Mouse (Mus musculus): Measurements from ENCODE around the gene Lhfp.
"Not testable (repeated sequence)": the region's sequence is repeated elsewhere in the genome, so short reads cannot be mapped to it uniquely, and the experiment has no call there.

Lhfp gene

DNA sequence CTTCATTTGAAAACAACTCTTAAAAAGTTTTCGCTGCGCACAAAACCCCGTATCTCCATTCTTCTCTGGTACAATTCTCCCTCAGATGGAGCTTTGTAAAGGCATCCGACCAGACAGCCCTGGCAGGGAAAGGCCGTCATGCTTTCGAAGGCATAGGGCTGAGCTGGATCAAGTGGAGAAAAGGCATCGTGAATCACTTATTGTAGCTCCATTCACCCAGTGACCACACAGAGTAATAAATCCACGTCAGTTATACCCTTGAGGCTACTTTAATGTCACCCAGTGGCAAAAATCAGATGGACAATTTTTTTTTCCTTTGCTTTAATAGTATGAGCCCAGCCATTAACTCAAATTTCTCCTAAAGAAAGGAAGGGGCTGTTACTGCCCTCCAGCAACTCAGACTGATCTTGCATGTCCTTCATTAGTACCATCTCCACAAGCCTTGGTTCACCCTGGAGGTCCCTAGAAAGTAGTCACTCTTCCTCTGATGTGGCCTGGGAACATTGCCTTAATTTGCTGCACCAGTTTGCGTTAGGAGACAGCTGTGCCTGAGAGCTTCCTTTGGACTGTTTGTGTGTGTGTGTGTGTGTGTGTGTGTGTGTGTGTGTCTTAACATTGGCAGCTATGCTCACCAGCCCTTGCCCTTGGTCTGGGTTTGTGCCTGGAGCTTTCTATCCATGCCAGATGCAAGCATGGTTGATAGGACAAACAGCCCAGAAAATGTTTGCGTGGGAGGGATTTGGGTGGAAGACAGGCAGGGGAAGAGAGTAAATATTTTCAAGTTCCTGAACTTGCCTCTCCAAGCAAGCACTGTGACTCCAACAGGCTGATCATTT is 169.6 kb downstream of the Lhfp start:
- DNase-seq (ENCODE audit: low read depth, low spot score), result no peak

DNA sequence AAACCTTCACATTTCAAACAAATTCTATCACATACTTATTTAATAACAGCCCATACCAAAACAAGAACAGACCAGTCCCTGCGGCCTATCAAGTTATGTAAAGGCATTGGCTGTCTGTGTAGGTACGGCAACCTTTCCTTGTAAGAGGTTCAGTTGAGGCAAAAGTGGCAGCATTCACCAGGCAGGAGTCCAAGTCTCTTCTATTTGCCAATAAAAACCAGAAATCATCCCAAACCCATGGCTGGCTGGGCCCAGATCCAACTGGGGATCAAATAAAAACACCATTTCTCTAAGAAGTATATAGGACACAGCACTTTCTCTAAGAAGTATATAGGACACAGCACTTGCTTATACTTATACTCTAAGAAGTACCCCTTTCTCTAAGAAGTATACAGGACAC is 171.3 kb downstream of the Lhfp start:
- DNase-seq (ENCODE audit: low read depth, low spot score), result no peak

DNA sequence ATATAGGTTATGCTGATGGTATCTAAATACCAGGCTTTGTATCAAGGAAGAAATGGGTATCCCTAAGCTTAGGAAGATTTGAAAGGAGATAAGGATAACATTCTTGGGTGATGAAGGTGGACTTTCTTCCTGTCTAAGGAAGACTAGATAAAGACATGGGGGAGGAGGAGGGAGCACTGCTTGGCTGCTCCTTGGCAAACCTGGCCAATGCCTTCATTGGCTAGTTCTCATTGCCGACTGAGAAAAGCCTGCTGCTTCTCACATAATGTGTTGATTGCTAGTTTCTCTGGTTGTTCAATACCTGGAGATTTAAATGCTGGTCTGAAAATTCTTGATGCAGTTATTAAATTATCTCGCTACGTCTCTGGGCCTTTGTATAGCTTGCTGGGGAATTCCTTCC is 172.0 kb downstream of the Lhfp start:
- no peak for DNase-seq (ENCODE audit: low read depth, low spot score)

DNA sequence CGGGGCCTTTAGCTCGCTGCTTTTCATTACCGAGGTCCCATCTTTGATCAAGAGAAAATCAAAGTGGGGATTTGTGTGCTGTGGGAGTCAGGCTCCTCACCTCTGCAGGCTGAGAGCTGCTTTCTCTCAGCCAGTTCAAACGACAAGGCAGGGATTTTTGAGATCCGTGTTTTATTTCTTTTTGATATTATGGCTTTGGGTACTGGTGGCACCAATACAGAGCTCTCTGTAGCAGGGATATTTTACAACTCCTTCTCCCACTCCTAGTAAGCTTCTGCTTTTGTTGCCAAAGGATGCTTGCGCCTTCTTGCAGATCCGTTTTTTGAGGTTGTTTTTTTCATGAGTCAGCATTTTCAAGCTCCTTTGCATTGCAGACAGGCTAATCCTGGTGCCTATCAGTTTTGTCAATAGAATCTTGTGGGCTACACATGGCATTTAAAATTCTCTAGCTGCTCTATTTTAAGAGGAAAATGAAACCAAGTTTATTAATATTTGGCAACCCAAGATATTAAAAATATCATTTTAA is 172.5 kb downstream of the Lhfp start:
- no peak for DNase-seq (ENCODE audit: low read depth, low spot score)

DNA sequence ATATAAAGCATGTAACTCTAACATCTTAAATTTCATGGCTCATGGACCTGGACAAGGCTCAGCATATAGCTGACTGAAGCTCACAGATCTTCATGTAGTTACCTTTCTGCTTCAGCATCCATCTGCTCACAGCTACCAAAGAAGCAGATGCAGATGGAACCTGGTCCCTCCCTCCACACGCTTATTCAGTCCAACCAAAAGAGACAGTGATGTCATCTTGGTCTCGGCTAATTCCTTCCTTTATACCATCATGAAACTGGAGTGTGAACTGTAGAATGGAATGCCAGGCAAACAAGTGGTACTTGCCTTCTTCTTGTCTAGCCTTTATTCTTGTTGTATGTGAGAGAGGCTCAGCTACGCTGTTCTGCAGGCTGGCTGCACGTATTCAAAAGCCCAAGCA is 173.1 kb downstream of the Lhfp start:
- DNase-seq (ENCODE audit: low read depth, low spot score), result no peak

DNA sequence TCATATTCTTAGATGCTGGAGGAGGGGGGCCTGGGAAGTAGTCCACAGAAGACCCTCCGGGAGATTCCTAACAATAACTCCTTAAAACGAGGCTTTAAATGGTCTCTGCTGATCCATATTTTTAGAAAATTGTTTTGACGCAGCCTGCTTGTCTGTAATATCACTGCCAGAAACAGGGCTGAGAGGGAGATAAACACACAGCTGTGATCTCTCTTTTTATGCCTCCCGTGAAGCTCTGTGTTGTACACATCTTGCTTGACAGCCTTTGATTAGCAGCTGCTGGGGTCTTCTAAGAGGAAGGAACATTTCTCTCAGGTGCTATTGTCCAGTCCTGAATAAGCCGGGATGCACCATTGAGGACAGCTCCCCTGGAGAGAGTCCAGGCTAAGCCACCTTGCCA is 176.4 kb downstream of the Lhfp start:
- no peak for DNase-seq (ENCODE audit: low read depth, low spot score)

DNA sequence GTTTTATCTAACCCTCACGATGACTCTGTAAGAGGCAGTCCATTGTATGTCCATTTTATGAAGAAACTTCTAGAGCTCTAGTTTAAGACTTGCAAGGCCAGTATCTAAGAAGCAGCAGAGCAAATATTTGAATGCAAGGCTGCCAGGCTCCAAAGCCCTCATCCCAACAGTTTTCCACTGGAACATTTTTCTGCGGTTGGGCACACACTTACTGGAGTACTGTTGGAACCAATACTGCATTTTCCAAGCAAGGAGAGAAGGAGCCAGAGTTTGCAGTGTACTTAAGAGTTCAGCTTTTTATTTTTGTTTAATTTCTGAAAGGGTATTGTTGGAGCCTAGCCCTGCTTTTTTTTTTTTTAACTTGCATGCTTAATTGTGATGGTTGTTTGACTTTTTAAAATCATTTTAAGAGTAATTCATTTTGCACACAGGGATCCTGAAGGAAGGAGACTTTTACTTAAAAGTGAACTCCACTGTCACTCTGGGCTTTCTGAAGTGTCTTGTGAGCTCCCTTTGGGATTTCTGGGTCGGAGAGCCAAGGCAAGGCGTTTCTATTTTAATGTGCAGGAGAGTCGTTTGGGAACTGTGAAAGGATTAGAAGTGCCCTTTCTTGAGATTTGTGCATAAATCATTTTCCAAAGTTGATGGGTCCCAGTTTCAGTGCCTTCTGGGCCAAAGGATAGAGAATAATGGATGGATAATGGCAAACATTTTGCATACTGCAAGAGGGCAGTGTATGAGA is 180.4 kb downstream of the Lhfp start:
- DNase-seq (ENCODE audit: low read depth, low spot score), result no peak

DNA sequence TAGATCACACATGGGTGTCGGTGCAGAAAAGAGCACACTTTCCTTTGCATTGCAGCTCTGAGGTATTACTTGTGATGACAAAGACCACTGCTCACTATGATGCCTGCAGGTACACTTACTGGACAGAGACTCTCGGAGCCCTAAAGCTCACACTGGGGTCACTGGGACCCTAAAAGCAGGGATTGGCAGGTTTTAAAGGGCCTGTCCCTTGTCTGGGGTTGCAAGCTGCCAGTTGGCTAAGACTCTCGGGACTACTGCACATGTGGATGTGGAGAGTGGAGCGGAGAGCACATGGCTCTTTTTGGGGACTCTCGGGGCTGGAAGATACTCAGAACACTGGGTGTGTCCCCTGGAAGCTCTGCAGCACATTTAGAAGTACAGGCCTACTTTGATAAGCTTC is 182.8 kb downstream of the Lhfp start:
- DNase-seq (ENCODE audit: low read depth, low spot score), result no peak

DNA sequence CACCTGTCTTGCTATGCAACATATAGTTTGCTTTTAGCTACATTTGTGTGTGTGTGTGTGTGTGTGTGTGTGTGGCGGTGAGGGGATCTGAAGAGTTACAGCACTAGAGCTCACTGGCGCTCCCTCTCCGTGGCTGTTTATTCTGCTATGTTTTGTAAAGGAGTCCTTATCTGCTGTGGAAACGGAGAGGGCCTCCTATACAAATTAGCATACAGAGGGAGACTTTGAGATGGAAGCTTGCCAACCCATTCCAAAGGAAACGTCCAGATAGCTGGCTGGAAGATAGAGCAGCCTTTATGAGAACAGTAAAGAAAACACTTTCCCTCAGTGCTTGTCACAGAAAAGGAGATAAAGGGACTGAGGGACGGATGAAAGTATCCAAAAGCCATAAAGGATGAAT is 184.4 kb downstream of the Lhfp start:
- DNase-seq (ENCODE audit: low read depth, low spot score), result no peak

DNA sequence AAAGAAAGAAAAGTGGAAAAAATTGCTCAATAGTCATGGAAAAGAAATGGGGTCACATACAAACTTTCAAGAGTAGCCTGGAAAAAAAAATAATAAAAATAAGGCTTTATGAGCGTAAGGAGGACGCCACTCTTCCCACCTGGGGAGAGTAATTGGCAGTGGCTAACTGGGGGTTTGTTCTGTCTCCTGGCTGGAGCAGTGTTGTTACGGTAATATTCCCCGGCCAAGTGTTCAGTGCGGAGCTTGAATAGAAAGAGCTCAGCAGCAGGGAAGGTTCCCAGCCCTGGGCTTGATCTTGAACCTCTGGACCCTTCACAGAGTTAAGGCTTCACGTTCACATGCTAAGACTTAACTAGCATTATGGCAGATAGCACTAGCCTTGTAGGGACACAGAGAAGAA is 184.9 kb downstream of the Lhfp start:
- no peak for DNase-seq (ENCODE audit: low read depth, low spot score)

DNA sequence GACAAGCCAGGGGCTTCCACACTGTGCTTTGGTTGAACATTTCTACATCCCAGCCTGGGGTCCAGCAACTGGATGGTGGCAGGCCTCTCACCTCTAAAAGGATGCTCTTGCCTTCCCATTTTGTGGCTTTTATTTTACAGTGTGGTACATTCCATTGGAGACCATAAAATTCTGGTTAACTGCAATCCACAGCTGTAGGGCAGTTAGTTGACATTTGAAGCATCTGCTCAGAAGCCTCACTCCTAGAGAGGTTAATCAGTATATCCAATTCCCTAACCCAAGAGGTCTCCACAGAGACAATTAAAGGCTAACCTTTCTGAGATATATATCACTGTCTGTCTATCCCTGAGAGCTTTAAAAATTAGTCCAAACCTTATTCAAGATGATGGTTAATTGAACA is 186.5 kb downstream of the Lhfp start:
- no peak for DNase-seq (ENCODE audit: low read depth, low spot score)

DNA sequence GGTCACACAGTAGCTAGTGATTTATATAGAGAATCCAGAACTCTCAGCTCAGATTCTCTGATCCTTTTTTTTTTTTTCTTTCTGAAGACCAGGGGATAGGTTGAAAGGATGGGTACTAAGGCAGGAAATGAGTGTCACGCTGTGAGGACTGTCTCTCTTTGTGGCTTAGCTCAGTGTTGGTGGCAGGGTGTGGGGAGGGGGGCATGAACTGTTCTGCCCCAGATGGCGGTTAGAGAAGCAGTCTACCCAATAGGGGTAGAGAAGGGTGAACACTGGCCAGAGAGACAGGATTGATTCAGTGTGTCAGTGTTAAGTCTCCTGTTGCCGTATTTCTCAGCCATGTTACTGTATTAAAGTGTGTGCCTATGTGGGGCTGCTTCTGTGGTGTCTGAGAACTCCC is 189.2 kb downstream of the Lhfp start:
- DNase-seq (ENCODE audit: low read depth, low spot score), result no peak

DNA sequence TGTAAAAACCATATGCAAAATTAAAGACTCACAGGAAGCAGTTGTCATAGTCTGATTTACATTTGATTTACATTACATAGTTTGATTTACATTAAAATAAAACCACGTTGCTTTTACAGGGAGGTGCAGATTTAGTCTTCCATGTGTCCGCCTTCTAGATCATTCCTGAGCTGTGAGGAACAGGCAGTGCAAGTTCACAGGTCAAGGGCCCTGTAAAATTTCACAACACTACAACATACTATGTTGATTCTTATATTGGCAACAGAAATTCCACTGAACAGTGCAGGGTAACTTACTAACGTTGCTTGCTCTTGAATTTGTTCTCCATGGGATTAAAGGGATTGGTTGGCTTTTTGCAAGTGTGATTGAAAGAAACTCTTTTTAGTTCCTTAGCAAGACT is 189.8 kb downstream of the Lhfp start:
- no peak for DNase-seq (ENCODE audit: low read depth, low spot score)

DNA sequence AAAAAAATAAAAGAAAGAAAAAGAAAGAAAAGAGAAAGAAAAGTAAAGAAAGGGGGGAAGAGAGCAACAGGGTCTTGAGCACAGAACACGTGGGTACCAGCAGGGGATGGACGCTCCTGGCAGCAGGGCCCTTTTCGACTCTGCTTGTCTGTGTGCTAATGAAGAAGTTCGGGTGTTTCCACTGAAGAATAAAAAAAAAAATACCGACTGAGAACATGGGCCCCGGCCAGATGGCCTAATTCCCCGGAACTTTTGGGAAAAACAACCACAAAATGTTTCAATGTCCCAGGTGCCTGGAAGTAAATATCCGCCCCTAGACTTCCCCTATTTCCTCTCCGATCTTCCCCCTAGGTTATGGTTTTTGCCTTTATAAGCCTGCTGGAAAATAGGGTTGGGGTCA is 191.1 kb downstream of the Lhfp start:
- DNase-seq (ENCODE audit: low read depth, low spot score), result not testable (repeated sequence)

DNA sequence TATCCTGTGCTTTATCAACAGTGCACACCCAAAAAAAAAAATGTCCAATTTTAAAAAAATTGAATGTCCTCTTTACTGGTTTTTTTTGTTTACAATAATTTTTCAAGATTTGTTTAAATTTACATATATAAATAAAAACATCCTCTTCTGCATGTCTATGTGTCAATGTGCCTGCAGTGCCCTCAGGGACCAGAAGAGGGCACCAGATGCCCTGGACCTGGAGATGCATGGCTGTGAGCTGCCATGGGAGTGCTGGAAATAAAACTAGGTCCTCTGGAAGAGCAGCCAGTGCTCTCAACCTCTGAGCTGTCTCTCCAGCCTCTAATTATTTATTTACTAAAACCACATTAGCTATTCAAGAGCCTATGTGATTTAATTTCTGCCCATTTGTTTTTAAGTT is 193.4 kb downstream of the Lhfp start:
- DNase-seq (ENCODE audit: low read depth, low spot score), result no peak

DNA sequence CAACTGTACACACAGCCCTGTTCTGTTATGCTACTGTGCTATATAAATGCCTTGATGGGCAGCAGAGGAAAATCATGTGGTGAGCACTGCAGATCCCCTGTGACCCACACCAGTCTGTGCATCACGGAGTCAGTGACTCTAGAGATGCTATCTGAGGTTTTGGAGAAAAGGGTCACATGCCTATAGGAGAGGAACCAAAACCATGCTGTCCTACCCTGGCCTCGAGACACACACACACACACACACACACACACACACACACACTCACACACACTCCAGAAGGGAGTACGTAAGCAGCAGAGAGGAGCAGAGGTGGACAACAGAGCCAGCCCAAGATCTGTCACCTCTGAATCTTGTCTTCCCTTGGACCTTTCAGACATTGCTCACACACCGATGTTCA is 195.1 kb downstream of the Lhfp start:
- DNase-seq (ENCODE audit: low read depth, low spot score), result no peak

DNA sequence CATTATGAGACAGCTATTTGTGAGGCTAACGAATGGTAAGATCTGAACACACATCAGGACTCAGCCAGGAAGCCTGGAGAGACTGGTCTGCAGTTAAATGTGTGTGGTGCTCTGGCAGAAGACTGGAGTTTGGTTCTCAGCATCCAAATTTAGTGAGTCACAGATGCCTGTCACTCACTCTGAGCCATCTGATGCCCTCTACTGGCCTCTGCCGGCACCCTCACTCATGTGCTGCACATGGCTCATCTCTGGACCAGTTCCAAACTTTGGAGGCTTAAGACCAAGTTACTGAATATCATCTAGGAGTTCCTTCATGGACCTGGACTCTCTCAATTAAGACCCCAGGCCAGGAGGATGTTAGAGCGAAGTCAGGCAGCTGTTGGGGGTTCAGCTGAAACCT is 198.8 kb downstream of the Lhfp start:
- no peak for DNase-seq (ENCODE audit: low read depth, low spot score)

DNA sequence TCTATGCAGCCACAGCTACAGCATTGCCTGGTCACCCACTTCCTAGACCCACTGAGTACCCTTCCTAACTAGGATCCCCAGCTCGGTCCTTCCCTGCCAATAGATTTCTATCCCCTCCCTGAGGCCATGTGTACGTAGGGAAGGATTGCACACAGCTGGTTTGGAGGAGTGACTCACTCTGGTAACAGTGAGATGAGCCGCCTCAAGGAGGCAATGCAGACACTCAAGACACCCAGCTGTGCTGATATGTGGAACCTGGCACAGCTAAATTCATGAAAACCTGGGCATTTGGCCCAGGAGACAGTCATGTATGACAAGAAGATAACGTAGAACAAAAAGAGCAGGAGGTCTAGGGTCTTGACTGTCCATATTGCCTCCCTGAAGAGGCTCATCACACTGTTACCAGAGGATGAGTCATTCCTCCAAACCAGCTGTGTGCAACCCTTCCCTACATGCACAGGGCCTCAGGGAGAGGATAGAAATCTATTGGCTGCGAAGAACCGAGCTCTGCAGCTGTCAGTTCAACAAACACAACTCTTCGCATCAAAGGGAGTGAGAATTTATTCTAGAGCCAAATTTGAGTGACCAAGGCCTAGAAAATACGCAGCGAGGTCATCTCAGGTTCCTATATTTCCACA is 204.4 kb downstream of the Lhfp start:
- DNase-seq (ENCODE audit: low read depth, low spot score), result no peak

DNA sequence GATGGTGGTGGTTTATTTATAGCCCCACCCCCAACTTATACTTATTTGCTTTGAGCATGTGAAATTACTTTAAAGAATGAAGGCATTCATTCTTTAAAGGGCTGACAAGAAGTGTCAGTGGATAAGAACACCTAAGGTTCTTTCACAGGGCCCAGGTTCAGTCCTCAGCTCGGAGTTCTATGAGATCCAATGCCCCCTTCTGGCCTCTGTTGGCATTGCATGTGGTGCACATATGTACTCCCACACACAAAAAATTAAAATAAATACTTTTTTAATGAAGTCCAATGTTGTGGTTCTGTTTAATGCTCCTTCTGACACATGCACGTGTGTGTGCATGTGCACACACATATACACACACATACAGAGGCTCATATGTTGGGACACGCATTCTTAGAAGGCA is 205.8 kb downstream of the Lhfp start:
- DNase-seq (ENCODE audit: low read depth, low spot score), result no peak

DNA sequence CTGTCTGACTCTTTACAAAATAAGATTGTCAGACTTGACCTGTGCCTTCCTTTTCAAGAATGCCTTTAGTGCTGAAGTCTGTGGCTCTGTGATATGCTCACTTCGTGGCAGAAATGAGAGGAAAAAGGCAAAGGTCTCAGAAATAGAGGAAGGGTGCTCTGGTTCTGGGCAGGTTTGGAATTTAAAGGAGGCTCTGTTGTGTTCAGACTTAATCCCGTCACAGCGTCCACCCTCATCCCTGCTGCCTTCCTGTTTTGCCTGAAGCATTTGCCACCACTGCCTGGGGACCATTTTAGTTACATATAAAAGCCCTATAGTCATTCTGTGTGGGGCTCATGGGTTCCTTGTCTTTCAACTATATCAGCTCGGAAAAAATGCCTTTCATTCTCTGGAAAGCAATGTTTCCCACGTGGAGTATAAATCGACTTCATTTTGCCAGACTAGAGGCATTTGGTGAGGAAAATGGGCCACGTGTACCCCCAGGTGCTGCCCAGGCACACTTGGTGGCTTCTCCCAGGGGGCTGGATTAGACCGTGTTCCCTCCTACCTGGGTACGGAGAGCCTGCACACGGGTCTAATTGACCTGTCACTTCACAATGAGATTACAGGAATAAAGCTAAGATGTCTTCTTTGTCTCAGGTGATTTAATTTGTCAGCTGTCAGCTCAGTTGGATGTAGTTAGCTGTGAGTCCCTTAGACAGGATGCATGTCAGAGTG is 207.0 kb downstream of the Lhfp start:
- no peak for DNase-seq (ENCODE audit: low read depth, low spot score)

DNA sequence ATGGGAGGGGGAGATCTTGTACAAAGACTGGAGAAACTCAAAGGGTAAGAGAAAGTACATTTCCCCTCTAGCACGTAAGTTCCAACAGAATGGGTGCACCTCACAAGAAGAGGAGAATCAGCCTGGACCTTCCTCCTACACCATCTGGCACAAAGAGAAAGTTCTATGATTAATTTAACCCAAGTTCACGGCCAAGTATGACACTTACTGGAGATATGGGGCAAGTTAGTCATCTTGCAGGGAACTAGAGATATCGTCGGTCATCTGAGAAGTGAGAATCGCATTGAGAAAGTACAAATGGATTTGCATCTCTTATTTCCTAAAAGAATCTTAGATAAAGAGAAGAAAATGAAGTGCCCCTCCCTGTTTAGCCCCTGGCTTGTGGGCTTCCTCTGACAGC is 211.2 kb downstream of the Lhfp start:
- DNase-seq (ENCODE audit: low read depth, low spot score), result no peak
